Mouse (Mus musculus) kidney, adult 2 months (tissue): ENCODE measurements around the gene Mars2.

ENCODE experiments used
- CTCF ChIP-seq: fragments of 200-500 bp; conservative IDR thresholded peaks from 2 replicates; pipeline ENCODE4 v1.5.1; 2011; ENCODE audit warnings: low read depth, mild to moderate bottlenecking, control low read depth, low read length, moderate library complexity, mixed read lengths; ENCODE audit not compliant: insufficient read depth, insufficient read length
- POLR2A ChIP-seq: fragments of 200-500 bp; IDR thresholded peaks from one replicate; pipeline ENCODE4 v1.6.1; 2011; ENCODE audit warnings: low read depth, low read length, control low read depth

GRCm38 (mm10) chr1:55237643-55238161 lies 725 bp downstream of the Mars2 start:
- no peak for TF ChIP-seq CTCF
- TF ChIP-seq POLR2A: no peak
